Mouse (Mus musculus) urinary bladder, postnatal 36 days (tissue): ENCODE measurements at regions not wholly inside any gene's neighbourhood (a gene's known extent, or its start where the extent isn't known, plus 50 kb on each side); places are given as distances from the start of the nearest gene placed in this dataset.
A peak's percentile ranks its signal among the peaks of the same experiment; 100 is the strongest.

Source experiments
- DNase-seq, 2 experiments: peaks; one replicate each; pipeline ENCODE4 v3.0.0; 2022; ENCODE audit warnings: low spot score in 2 of 2, mixed read lengths in 1 of 2

DNA sequence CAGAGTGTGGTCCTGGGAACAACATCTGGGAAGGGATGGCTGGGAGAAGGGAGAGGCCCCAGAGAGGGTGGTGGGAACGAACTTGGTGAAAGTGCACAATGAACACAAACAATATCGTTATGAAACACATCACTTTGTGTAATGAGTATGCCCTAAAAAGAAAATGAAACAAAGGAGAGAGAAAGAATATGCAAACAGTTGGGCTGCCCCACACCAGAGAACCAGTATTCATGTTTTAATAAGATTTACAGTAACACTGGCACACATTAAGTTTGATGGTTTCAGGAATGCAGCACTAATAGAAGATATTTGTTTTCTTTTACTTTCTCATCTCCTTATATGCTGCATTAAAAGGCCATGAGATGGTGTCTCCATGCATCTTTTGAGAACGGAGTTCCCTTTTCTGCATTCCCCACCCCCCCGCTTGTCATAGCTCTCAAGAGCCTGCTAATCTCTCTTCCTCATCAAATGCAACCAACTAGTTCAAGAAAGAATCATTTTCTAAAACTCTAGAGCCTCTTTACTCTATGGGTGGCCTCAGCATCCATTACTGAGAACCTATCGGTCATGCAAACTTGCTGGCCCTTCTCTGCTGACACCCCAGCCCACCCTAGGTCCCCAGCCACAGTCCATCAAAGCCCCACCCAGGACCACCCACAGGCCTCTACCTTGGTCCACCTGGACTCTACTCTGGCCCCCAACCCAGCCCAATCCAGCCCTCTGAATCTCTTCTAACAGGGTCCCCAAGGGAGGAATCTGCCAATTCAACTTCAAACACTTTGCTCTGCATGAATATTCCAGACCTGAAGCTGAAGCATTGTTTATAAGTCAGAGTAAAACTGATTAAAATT, 379.0 kb upstream of the Nrp1 start:
- DNase-seq, result no peak

DNA sequence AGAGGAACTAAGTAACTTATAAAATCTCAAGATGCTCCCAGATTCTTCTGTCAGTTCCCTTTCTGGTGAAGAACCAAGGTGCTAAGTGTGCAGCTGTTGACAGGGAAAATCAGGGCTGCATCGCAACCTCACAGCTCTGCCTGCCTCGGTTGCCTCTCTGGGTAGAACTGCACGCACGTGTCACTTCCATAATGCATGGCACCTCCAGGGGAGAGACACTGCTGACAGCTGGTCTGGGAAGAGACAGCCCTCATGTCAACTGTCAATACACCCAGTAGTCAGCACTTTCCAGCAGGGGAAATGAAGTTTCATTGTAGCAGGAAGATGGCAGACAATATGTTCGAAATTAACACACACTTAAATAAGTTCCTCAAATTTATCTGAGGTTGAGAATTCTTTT, 376.2 kb upstream of the Nrp1 start:
- DNase-seq, result no peak

DNA sequence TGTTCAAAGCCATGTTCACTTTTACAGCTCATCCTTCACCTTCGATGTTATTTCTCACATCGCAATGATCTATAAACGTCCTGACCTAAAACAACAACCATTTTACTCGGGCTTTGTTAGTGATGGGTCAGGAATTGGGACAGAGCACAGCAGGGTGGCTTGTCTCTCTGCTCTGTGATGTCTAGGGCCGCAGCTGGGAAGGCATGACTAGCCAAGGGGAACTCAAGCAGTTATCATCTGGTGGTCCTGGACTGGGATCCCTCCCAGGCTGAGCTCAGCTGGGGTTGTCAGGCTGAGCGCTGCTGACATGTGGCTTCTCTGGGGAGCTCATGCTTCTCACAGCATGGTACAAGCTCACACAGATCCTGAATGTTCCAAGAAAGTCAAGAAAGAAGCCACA, 372.8 kb upstream of the Nrp1 start:
- no peak for DNase-seq

DNA sequence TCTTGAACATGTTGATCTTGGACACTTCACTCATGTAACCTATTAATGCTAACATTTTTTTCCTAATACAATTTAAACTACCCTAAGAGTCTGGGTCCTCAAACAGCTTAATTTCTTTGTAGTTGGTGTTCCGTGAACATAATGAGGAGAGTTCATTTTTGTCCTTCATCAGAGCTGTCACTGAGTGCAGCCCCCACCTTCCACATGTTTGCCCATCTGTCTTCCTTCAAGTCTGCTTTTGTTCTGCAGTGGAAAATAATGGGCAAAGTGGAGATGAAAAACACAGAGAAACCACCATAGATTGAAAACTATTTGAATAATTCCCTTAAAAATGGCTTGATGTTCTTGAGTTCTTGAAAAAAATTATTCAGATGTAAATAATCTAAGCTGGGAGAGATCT, 369.5 kb upstream of the Nrp1 start:
- DNase-seq, result no peak

DNA sequence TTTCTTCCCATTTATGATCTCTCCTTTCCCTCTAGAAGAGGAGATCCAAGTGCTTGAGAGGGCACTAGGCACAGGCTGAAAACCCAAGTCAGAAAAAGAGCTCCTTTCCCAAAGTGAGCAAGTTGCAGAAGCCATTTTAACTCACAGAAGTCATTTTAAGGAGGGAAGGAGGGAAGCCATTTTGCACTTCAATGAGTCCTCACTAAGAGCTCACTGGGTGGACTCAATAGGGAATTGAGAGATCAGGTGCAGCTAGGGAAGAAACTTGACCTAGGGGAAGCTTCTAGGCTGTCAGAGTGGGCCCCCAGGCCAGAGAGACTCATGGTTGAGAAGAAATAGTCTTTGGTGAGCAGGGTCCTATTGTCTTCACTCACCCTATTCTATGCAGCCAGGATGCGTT, 363.5 kb upstream of the Nrp1 start:
- DNase-seq, result no peak

DNA sequence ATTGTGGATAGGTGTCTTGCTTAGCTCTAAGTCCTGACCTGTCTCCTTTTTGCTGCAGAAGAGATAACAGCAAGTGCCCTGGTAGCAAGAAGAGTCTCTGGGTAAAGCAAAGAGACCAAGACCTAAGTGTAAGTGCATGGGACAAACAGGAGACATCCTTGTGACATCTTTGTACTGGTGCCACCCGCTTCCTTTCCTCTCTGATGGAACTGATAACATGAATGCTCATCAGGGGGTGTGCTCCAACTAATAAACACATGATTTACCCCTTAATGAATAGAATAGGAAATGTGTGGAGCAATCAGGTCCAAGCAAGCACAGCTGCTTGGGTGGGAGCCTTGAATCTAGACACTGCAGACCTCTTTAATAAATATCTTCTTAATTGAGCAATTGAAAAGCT, 362.9 kb upstream of the Nrp1 start:
- DNase-seq, result no peak

DNA sequence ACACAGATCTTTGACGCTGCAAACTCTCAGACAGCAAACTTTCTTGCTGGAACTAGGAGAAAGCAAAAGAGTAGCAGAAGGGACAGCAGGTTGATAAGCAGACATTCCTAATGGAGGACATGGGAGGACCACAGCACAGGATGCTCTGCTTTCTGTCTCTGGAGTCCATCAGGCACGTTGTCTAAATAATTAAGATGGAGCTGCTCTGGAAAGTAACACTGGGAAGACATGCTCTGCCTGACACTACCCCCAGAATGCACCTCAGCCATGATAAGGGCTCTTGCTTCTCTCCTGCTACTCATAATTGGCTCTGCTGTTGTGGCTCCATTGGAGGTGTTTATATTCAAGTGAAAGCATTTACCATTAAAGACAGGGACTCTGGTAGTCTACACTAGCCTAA, 356.0 kb upstream of the Nrp1 start:
- DNase-seq, result no peak

DNA sequence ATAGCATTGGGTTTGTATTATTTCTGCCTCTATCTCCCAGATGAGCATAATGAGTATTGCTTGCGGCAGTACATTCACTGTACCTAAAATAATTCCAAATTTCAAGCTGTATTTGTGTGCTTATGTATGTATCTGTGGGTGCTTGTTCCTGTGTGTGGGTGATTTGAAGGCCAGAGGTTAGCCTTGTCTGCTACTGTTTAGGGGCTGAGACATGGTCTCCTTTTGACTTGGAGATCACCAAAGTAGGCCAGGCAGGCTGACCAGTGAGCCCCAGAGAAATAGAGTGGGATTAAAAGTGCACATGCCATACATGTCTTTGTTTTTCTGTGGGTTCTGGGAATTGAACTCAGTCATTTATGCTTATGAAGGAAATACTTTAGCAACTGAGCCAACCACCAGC, 355.6 kb upstream of the Nrp1 start:
- no peak for DNase-seq

DNA sequence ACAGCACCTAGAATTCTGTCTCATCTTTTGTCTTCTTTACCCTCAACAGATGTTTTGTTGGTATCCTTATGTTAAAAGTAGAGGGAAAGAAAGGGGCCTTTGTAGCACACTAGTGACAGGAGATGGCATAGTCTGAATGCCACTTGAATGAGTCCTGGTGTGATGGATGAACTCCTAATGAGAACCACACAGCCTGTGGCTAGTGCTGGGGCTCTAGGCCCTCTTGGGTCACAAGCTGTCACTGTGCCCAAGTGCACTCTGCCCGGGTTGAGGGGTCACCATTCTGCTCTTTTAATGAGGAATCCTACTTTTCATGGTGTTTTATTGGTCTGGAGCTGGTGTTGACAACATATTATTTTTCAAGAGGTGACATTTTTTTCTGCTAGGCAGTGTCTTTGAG, 355.0 kb upstream of the Nrp1 start:
- no peak for DNase-seq

DNA sequence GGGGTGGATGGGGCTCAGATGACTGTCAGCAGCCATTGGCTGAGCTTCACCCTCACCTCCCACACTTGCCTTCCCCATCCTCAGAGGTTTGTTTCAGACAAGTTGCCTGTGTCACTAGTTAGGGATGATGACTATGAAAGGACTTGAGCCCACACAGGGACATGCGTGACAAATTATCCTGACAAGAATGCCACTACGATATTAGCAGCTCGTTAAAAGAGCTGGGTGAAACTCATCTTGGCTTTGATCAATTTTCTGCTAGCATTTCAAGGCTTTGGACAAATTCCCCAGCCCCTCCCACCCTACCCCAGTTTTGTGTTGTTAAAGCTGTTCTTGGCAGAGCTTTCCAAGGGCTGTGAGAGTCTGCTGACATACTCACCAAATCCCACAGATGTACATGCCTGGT, 354.5 kb upstream of the Nrp1 start:
- no peak for DNase-seq

DNA sequence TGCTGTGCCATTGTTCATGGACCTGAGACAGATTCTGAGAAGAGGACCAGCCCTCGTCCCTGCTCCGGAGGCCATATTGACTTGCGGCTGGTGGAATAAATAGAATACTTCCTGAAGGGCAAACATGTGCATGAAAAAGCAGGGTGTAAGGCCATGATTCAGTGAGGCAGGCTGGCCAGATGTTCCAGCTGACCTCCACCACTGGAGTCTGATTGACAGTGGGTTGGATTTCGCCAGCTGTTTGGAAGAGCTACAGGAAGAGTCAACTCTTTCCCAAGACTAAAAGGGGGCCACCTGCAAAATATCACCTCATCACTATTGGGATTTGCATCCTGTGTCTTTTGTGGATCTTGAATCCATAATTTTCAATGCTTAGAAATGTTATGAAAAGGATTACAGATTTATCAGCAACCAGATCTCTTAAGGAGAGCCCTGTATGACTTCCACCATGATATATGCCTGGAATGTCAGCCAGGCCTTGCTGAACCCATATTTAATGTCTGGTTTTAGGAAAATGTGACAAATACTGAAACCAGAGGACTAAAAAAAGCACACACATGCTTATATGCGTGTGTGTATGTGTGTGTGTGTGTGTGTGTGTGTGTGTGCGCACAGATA, 348.9 kb upstream of the Nrp1 start:
- DNase-seq, result no peak

DNA sequence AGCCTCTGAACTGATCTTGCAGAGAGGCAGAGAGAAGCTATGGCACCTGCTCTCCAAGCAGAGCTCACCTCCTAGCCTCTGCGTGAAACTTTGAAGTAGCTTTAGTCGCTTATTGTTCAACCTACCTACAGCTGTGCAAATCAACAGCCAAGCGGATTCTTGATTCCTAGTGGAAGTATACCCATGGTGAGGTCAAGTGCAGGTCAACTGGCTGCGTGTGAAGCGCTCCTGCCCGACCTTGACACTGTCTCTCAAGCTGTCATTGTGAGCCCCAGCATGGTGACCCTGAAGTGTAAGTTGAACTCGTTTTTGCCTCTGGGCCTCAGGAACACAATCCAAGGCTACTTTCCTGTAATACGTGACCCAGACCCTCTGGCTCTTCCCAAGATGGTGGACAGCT, 341.2 kb upstream of the Nrp1 start:
- DNase-seq, result no peak

DNA sequence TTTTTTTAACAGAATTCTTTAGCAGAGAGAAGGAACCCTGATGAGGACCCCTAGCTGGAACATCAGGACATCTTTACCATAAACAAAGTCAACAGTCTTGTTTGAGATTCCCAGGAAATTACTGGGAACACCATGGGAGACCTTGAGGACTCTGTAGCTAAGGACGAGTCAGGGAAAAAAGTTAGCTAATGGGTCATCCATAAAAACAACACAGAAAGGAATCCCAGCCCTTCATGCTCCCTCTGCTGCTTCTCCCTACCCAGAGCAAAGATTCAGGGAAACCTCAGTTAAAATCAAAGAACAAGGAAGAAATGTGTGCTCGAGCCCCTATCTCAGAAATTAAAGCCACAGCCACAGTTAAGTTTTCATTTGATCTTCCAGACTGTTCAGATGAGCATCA, 334.7 kb upstream of the Nrp1 start:
- DNase-seq, result no peak

DNA sequence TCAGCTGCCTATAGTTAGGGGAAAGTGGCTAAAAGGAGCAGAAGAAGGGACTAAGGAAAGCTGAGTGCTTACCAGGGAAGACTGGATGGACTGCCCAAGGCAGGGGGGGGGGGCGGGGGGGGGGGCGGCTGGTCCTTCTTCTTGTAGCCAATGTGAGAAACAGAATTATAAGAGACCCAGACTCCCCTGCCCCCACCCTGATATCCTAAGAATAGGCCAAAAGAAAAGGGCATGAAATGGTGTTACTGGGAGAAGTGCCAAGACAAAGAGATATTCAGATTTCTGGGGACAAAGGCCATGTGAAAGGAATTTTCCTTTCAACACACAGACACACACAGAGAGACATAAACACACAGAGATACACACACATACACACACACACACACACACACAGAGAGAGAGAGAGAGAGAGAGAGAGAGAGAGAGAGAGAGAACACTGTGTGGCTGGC, 333.6 kb upstream of the Nrp1 start:
- DNase-seq, result peak in 1 of 2 experiments; percentile 9

DNA sequence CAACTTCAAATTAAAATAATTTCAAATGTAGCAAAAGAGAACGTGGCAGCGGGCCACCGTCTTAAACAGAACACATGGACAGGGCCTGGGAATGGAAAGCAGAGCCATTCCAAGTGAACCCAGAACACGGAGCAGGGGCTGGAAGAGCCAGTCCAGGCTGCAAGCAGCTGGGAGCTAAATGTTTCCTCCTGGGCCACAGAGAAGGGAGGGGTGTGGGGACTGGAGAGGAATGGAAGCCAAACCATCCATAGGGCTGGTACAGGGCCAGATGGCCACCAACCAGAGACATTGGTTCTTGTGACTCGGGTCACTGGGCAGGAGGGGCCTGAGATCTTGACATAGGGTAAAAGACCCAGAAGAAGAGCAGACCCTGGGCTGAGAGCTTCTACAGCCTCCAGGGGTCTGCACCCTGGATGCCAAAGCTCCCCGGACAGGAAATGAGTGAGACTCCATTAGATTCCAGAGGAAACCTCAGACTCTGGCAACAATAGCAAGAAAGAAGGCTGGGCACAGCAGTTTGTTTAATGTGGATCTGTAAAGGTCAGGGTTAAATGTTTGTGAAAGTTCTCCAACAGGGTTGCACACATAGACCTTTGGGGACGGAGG, 333.1 kb upstream of the Nrp1 start:
- DNase-seq, result peak; percentile 15 to 63

DNA sequence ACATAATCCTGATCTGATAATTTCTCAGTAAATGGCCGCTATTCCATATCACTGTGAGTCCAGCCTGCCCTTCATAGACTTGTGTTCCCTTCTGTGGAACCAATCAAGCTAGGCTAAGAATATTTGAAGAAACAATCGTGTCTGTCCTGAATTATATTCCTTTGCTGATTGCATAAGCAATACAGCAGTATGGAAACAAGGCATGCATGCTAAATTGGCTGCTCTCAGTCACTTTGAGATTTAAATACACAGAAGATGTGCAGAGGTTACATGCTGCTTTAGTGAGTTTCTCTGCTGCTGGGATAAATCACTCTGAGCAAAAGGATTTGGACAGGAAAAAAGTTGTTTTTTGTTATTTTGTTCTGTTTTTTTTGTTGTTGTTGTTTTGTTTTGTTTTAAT, 331.4 kb upstream of the Nrp1 start:
- DNase-seq, result no peak

DNA sequence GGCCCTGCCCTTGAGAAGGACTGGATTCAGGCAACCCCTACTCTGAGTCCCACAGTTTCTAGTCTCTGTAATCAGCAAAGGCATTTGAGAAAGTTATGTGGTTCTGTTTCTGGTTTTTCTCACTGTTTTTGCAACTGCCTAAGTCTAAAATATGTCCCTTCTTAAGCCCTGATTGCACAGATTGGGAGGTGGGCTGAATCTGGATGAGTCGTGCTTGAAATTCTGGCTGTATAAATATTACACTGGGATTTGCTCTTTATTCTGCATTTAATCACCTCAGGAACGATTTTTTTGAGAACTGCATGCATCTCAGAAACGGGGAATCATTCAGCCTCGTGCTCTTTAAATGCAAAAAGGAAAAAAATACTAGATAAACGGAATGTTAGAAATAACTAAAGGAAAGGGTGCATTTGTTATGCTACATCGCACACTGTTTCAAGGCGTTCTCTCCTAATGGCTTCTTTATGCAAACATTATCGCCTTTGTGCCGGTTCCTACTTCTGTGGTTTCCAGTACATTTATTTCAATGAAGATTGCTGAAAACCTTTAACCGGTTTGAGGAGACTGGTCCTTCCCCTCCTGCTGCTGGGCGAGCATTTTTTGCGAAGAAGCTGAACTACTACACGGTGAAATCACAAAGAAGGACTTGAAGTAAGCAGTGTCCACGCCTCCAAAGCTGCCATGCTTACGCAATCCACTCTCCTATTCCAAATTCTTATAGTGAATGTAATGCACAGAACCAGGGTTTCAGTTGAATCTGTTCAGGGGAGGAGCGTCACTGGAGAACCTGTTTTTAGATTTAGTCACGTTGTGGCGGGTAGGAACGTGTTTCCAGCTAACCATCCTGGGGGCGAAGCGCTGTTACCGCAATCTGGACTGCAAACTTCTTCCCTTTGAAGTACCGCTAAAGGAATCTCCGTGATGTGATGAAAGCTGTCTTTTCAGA, 327.8 kb upstream of the Nrp1 start:
- no peak for DNase-seq

DNA sequence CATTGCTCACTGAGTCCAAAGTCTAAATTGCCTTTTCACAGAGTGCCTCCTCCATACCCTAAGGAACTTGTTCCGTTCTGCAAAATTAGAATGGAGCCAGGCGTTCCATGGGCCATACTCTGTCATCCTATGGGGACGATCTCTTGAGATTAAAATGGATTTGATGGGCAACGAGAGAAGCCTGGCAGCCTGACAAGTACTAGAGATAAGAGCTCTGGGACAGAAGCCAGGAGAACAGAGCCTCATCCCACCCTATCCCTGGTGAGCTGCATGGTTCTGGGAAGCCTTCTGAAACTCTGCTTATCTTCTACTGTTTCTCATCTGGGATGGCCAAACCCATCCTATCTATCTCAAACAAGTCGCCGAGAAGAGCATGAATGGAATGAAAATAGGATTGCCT, 324.3 kb upstream of the Nrp1 start:
- peak in 1 of 2 experiments; percentile 17 for DNase-seq

DNA sequence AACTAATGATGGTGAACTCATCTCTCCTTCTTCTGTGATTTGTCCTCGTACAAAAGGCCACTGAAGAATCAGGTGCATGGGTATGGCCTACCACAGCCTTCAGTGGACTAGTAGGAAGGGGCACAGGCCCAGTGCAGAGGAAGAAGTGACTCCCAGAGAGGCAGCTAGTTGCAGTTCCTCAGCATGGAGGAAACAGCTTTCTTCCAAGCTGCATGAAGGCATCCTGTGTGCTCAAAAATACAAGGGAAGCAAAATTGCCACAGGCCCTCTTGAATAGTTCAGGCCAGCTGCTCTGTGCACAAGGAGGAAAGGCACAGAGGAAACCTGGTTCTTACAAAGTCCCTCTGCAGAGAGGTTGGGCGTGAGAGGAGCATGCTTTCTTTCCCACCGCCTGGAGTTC, 322.7 kb upstream of the Nrp1 start:
- no peak for DNase-seq

DNA sequence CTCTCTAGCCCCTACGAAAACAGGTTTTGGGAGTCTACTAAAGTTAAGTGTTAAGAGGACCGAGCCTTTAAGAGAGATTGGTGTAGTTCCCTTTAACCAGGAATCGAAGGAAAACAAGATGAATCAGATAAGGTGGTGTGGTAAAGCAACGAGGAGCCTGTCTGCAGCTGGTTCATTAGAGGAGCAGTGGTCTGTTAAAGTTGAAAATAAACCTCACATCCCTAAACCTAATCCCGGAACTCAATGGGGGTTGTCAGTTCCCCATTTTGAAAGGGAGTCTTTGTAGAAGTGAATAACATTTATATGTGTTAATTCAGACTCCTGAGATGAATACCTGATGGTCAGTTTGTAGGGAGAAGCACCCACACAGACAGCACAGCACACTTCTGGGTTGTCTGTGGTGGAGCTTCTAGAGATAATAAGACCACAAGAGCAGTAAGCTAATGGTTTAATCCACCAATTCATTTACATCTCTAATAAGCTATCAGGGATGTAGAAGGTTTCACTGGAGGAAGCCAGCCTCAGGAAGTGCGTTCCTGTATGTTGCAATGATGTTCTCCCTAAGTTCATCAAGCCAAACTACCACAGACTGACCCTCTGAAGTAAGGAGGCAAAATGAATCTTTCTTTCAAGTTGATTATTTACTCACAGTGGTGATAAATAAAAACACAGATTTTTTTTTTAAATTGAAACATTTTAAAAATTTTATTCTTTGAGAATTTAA, 318.9 kb upstream of the Nrp1 start:
- DNase-seq, result no peak

DNA sequence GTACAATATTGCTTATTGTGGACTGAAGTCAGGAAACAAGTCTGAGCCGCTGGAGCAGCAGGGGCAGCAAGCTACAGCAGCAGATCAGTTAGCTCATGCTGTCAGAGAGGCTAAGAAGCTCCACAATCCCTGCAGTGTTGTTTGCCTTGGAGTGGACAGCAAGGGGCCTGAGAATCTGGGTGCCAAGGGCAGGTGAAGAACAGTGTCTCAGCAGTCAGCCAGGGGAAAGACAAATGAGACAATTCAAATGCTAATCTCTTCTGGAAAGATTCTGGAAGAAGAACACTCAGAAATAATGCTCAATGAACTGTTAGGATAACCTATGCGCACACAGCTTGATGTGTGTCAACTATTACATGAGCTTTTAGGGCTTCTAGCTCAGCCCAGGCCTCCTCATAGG, 315.5 kb upstream of the Nrp1 start:
- DNase-seq, result no peak
